Mouse (Mus musculus): ENCODE data around the gene Maml3. TPM values are rescaled to one million over a fixed set of nuclear protein-coding genes. Genes with fewer than 3 reads are reported as not detected.

The Maml3 gene
- polyA plus RNA-seq, 1 experiment: 2.2 TPM

DNA sequence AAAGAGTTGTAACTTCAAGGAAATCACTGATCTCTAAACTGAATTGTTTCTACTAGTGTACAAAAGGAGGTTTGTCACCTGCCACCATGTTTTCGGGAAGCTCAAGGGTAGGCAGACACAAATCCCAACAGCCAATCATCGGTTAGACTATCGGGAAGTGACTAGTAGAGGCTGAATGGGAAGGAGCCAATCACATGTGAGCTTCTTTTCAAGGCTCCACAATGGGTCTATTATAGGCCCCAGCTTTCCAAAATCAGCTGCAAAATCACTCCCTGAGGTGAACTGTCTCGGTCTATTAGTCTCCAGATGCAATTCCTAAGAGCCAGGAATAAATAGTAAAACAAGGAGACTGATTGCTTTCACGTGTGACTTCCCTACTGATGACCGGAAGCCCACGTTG, 177.3 kb downstream of the Maml3 start:
- Histone ChIP-seq H3K4me1 (ENCODE audit: control insufficient read depth, insufficient read depth, low read length) (peaks cover 6% of the 10 kb centered on the region; the same call in 1 of the 2 replicates), H3K4me3 (ENCODE audit: insufficient read depth, low read length) (no peak overlapping the region), H3K27ac (ENCODE audit: insufficient read depth, low read depth, low read length) (no peak overlapping the region)
- TF ChIP-seq CTCF (IDR thresholded peaks at IDR 0.05; ENCODE audit: low read depth, low read length): no peak
- TF ChIP-seq POLR2A (IDR thresholded peaks at IDR 0.05; ENCODE audit: borderline replicate concordance, low read depth, low read length): no peak

DNA sequence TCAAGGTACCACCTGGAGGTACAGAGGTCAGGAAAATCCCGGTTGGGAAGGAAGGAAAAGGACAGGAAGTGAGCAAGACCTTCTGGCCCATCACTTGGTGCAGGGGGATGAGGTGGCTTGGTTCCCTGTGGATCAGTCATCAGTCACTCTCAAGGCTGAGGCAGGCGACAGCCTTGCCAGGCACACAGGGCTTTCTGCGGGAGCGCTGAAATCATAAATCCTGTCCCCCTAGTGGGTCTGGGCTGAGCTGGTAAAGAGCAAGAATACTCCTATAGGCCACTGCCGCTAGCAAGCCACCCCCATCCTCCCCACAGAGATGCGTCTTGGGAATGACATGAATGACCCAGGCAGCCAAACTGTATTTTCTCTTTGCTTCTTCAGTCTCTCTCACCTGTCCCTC, 177.8 kb downstream of the Maml3 start:
- Histone ChIP-seq H3K4me1 (ENCODE audit: control insufficient read depth, insufficient read depth, low read length) (peaks cover 6% of the 10 kb centered on the region; the same call in 1 of the 2 replicates), H3K4me3 (ENCODE audit: insufficient read depth, low read length) (no peak overlapping the region), H3K27ac (ENCODE audit: insufficient read depth, low read depth, low read length) (no peak overlapping the region)
- TF ChIP-seq POLR2A (IDR thresholded peaks at IDR 0.05; ENCODE audit: borderline replicate concordance, low read depth, low read length) (no peak), CTCF (IDR thresholded peaks at IDR 0.05; ENCODE audit: low read depth, low read length) (no peak)

- Histone ChIP-seq H3K4me1 (ENCODE audit: control insufficient read depth, insufficient read depth, low read length) (peaks cover 6% of the 10 kb centered on the region; the same call in 1 of the 2 replicates), H3K4me3 (ENCODE audit: insufficient read depth, low read length) (no peak overlapping the region), H3K27ac (ENCODE audit: insufficient read depth, low read depth, low read length) (no peak overlapping the region)
- TF ChIP-seq POLR2A (IDR thresholded peaks at IDR 0.05; ENCODE audit: borderline replicate concordance, low read depth, low read length) (no peak), CTCF (IDR thresholded peaks at IDR 0.05; ENCODE audit: low read depth, low read length) (no peak)
Measured at GRCm38 (mm10) chr3:51925758-51926157, 179.1 kb downstream of the Maml3 start.

GRCm38 (mm10) chr3:51924636-51925035, 180.2 kb downstream of the Maml3 start:
- Histone ChIP-seq H3K4me1 (ENCODE audit: control insufficient read depth, insufficient read depth, low read length) (peaks cover 6% of the 10 kb centered on the region; the same call in 1 of the 2 replicates), H3K4me3 (ENCODE audit: insufficient read depth, low read length) (no peak overlapping the region), H3K27ac (ENCODE audit: insufficient read depth, low read depth, low read length) (no peak overlapping the region)
- TF ChIP-seq POLR2A (IDR thresholded peaks at IDR 0.05; ENCODE audit: borderline replicate concordance, low read depth, low read length) (no peak), CTCF (IDR thresholded peaks at IDR 0.05; ENCODE audit: low read depth, low read length) (no peak)

- H3K27ac ChIP-seq (ENCODE audit: insufficient read depth, low read depth, low read length): no peak overlapping the region
- H3K4me3 ChIP-seq (ENCODE audit: insufficient read depth, low read length): no peak overlapping the region
- peaks cover 6% of the 10 kb centered on the region; the same call in 1 of the 2 replicates for H3K4me1 ChIP-seq (ENCODE audit: control insufficient read depth, insufficient read depth, low read length)
- no peak for TF ChIP-seq CTCF (IDR thresholded peaks at IDR 0.05; ENCODE audit: low read depth, low read length)
- TF ChIP-seq POLR2A (IDR thresholded peaks at IDR 0.05; ENCODE audit: borderline replicate concordance, low read depth, low read length): no peak
Measured at GRCm38 (mm10) chr3:51923800-51924199, 181.1 kb downstream of the Maml3 start.

DNA sequence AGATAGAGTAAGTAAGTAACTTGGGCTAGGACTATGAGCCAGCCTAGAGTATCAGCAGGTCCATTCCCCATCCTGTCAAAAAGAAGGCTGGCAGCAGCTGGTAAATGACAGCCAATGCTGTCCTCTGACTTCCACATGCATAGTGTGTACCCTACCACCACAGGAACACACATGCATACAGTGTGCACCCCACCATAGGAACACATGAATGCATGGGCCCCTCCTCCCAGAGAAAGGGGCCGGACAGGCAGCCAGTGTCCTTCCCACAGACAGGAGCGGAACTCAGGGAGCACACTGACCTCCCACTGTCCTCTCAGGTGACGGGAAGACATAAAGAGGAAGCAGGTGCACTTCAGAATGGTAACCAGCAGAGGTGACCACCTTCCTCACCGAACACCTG, 188.0 kb downstream of the Maml3 start:
- no peak overlapping the region for H3K4me3 ChIP-seq (ENCODE audit: insufficient read depth, low read length)
- H3K4me1 ChIP-seq (ENCODE audit: control insufficient read depth, insufficient read depth, low read length): peaks cover 25% of the 10 kb centered on the region
- no peak for TF ChIP-seq POLR2A (IDR thresholded peaks at IDR 0.05; ENCODE audit: borderline replicate concordance, low read depth, low read length)
- TF ChIP-seq CTCF (IDR thresholded peaks at IDR 0.05; ENCODE audit: low read depth, low read length): no peak
- no peak overlapping the region for H3K27ac ChIP-seq (ENCODE audit: insufficient read depth, low read depth, low read length)

DNA sequence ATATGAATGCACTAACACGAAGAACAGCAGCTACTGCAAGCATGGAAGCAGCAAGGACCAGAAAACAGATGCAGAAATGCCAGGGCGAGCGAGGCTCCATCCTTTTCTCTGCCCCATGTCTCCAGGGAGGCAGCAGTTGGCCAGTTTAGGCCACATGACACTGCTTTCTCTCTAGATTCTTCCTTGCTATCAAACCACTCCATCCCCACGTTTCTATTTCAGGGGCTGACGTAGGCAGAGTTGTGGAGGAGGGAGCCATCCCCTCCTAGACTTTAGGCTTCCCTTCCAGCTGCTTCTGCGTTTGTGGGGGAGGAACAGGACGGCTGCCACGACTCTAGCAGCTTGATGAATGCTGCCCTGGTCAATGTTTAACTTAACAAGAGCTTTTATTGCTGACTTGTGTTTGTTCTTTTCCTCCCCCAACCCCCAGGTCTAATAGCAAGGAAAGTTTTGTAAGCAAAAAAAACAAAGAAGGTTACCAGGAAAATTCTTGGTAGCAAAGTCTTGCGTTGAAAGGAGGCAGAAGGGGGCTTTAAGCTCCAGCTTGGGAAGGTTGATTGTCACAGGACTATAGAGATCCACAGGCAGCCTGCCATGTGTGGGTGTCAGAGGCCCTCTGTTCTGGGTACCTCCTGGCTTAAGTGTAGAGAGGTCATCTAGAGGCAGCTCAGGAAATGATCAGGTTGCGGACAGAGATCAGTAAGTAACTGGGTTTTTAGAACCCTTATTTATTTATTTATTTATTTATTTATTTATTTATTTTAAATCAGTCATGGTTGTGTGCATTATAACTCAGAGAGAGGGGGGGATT, 188.6 kb downstream of the Maml3 start:
- TF ChIP-seq CTCF (IDR thresholded peaks at IDR 0.05; ENCODE audit: low read depth, low read length) (no peak), POLR2A (IDR thresholded peaks at IDR 0.05; ENCODE audit: borderline replicate concordance, low read depth, low read length) (no peak)
- no peak overlapping the region for H3K27ac ChIP-seq (ENCODE audit: insufficient read depth, low read depth, low read length)
- no peak overlapping the region for H3K4me3 ChIP-seq (ENCODE audit: insufficient read depth, low read length)
- H3K4me1 ChIP-seq (ENCODE audit: control insufficient read depth, insufficient read depth, low read length): peaks cover 25% of the 10 kb centered on the region

GRCm38 (mm10) chr3:51915415-51915814, 189.5 kb downstream of the Maml3 start:
- Histone ChIP-seq H3K4me1 (ENCODE audit: control insufficient read depth, insufficient read depth, low read length) (peaks cover 25% of the 10 kb centered on the region), H3K27ac (ENCODE audit: insufficient read depth, low read depth, low read length) (no peak overlapping the region), H3K4me3 (ENCODE audit: insufficient read depth, low read length) (no peak overlapping the region)
- TF ChIP-seq CTCF (IDR thresholded peaks at IDR 0.05; ENCODE audit: low read depth, low read length) (no peak), POLR2A (IDR thresholded peaks at IDR 0.05; ENCODE audit: borderline replicate concordance, low read depth, low read length) (no peak)

DNA sequence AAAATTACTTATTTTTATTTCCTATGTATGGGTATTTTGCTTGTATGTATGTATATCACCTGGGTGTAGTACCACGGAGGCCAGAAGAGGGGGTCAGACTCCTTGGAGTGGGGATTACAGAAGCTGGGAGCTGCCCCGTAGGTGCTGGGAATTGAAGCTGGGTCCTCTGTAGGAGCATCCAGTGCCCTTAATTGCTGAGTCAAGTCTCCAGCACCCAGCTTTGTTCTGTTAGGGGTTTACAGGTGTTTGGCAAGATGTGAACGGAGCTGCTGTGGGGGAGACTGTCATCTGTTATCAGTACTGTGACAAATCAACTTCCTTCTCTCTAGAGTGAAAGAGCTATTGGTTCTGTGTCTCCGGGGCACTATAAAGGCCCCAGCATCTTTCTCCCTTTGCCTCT, 190.0 kb downstream of the Maml3 start:
- Histone ChIP-seq H3K4me1 (ENCODE audit: control insufficient read depth, insufficient read depth, low read length) (peaks cover 25% of the 10 kb centered on the region), H3K27ac (ENCODE audit: insufficient read depth, low read depth, low read length) (no peak overlapping the region), H3K4me3 (ENCODE audit: insufficient read depth, low read length) (no peak overlapping the region)
- no peak for TF ChIP-seq POLR2A (IDR thresholded peaks at IDR 0.05; ENCODE audit: borderline replicate concordance, low read depth, low read length)
- TF ChIP-seq CTCF (IDR thresholded peaks at IDR 0.05; ENCODE audit: low read depth, low read length): no peak

DNA sequence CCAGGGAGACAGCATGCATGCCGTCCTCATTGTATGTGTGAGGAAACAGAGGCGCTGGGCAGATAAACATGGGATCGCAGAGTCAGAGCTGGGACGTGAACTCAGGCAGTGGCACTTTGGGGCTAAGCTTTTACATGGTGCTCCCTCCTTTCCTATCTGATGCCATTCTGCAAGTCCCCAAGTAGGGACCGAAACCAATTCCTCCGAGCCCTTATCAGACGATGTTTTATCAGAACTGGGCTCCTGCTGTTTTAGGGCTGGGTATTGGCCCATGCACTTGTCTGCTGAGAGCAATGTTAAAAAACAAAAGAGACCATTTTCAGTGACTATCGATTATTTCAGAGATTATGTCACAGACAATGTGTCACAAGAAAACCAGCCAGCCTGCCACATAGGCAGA, 191.4 kb downstream of the Maml3 start:
- Histone ChIP-seq H3K4me3 (ENCODE audit: insufficient read depth, low read length) (no peak overlapping the region), H3K27ac (ENCODE audit: insufficient read depth, low read depth, low read length) (no peak overlapping the region), H3K4me1 (ENCODE audit: control insufficient read depth, insufficient read depth, low read length) (peaks cover 25% of the 10 kb centered on the region)
- TF ChIP-seq CTCF (IDR thresholded peaks at IDR 0.05; ENCODE audit: low read depth, low read length) (no peak), POLR2A (IDR thresholded peaks at IDR 0.05; ENCODE audit: borderline replicate concordance, low read depth, low read length) (no peak)
